Mouse (Mus musculus) liver, embryonic 12.5 days (tissue): Measurements from ENCODE around the gene Dtnb. TPM values are rescaled to one million over a fixed set of nuclear protein-coding genes. Genes with fewer than 3 reads are reported as not detected.

ENCODE experiments used
- ATAC-seq: fragments of 200-750 bp; cut with Nextera tagmentation; 2 replicates; pipeline ENCODE4 v1.8.0; 2017; ENCODE audit warnings: moderate number of reproducible peaks, mild to moderate bottlenecking, moderate library complexity
- H3K27ac ChIP-seq: fragments of 300-500 bp; sonication (generic); 2 replicates; pipeline ENCODE4 v1.5.1; 2016; ENCODE audit warnings: mild to moderate bottlenecking
- H3K27me3 ChIP-seq: fragments of 300-500 bp; sonication (generic); replicated peaks from 2 replicates; pipeline ENCODE4 v1.6.1; 2016; ENCODE audit warnings: mild to moderate bottlenecking, moderate library complexity
- H3K36me3 ChIP-seq: fragments of 300-500 bp; sonication (generic); 2 replicates; pipeline ENCODE4 v1.6.1; 2016; ENCODE audit warnings: mild to moderate bottlenecking, moderate library complexity
- H3K4me1 ChIP-seq: fragments of 300-500 bp; sonication (generic); 2 replicates; pipeline ENCODE4 v1.6.1; 2016
- H3K4me2 ChIP-seq: fragments of 300-500 bp; sonication (generic); 2 replicates; pipeline ENCODE4 v1.6.1; 2016; ENCODE audit warnings: mild to moderate bottlenecking, moderate library complexity
- H3K4me3 ChIP-seq: fragments of 300-500 bp; sonication (generic); 2 replicates; pipeline ENCODE4 v1.5.1; 2016; ENCODE audit warnings: mild to moderate bottlenecking, moderate library complexity
- H3K9ac ChIP-seq: fragments of 300-500 bp; sonication (generic); 2 replicates; pipeline ENCODE4 v1.6.1; 2016; ENCODE audit warnings: mild to moderate bottlenecking, moderate library complexity
- H3K9me3 ChIP-seq: fragments of 300-500 bp; sonication (generic); replicated peaks from 2 replicates; pipeline ENCODE4 v1.6.1; 2016; ENCODE audit warnings: mild to moderate bottlenecking, moderate library complexity
- WGBS: fragments of 180-500 bp; shearing (Covaris S2); methylation state at CpG from one replicate; pipeline ENCODE4 v1.1.7; 2016; ENCODE audit not compliant: insufficient replicate concordance; 5-methylcytosine and 5-hydroxymethylcytosine counted together
- polyA plus RNA-seq: library from polyadenylated mRNA; unstranded; fragments of >200 nt; fragmentation: Nextera tagmentation; extraction: Ambion mirVana; gene quantifications from 2 replicates; pipeline ENCODE4 v1.2.1, GENCODE M21; 2016

Gene Dtnb
- polyA plus RNA-seq, 1 experiment from 2014 or later, result 22.6 TPM

- no peaks in the 10 kb centered on the region for H3K27me3 ChIP-seq
- H3K36me3 ChIP-seq, result 0 out of 2 replicates have a peak, but pooled peaks cover 2% of the 10 kb centered on the region
- no peaks in the 10 kb centered on the region for H3K9me3 ChIP-seq
- ATAC-seq, result peak; percentile 100
- H3K4me3 ChIP-seq, result peak overlapping the region; percentile 41
- H3K9ac ChIP-seq, result peak overlapping the region; percentile 74
- H3K4me2 ChIP-seq, result peak overlapping the region; percentile 75
- peaks cover 33% of the 10 kb centered on the region for H3K4me1 ChIP-seq
- WGBS, result 41% methylated on average over 7 of the region's 7 CpGs
- H3K27ac ChIP-seq, result peak overlapping the region; percentile 99
These were observed 46.2 kb downstream of the Dtnb start for GRCm38 (mm10) chr12:3618144-3619020.

GRCm38 (mm10) chr12:3619021-3619367 lies 46.8 kb downstream of the Dtnb start:
- Histone ChIP-seq H3K27me3 (no peaks in the 10 kb centered on the region), H3K4me2 (peak overlapping the region; percentile 75), H3K9me3 (no peaks in the 10 kb centered on the region), H3K9ac (peak overlapping the region; percentile 39), H3K4me1 (peaks cover 32% of the 10 kb centered on the region), H3K4me3 (no peak overlapping the region), H3K36me3 (0 out of 2 replicates have a peak, but pooled peaks cover 2% of the 10 kb centered on the region), H3K27ac (peak overlapping the region; percentile 99)
- WGBS, result 81% methylated on average over 3 of the region's 3 CpGs
- ATAC-seq, result peak; percentile 72

GRCm38 (mm10) chr12:3626880-3627279 lies 54.7 kb downstream of the Dtnb start:
- H3K9me3 ChIP-seq, result no peaks in the 10 kb centered on the region
- 79% methylated on average over 4 of the region's 4 CpGs for WGBS
- no peak overlapping the region for H3K4me2 ChIP-seq
- no peak overlapping the region for H3K27ac ChIP-seq
- no peak overlapping the region for H3K4me3 ChIP-seq
- H3K9ac ChIP-seq, result no peak overlapping the region
- H3K27me3 ChIP-seq, result no peaks in the 10 kb centered on the region
- no peak for ATAC-seq
- H3K36me3 ChIP-seq, result 0 out of 2 replicates have a peak, but pooled peaks cover 5% of the 10 kb centered on the region
- no peaks in the 10 kb centered on the region for H3K4me1 ChIP-seq

- no peaks in the 10 kb centered on the region for H3K4me1 ChIP-seq
- H3K27me3 ChIP-seq, result no peaks in the 10 kb centered on the region
- H3K4me2 ChIP-seq, result no peak overlapping the region
- H3K9ac ChIP-seq, result no peak overlapping the region
- H3K4me3 ChIP-seq, result no peak overlapping the region
- 41% methylated on average over 3 of the region's 3 CpGs for WGBS
- H3K9me3 ChIP-seq, result no peaks in the 10 kb centered on the region
- H3K27ac ChIP-seq, result no peak overlapping the region
- ATAC-seq, result 0 out of 2 replicates have a peak, but pooled peaks have one; percentile 35
- no peaks in the 10 kb centered on the region for H3K36me3 ChIP-seq
These were observed 69.8 kb downstream of the Dtnb start for GRCm38 (mm10) chr12:3641931-3642330.

GRCm38 (mm10) chr12:3656799-3657198 lies 84.6 kb downstream of the Dtnb start:
- Histone ChIP-seq H3K27me3 (no peaks in the 10 kb centered on the region), H3K4me1 (no peaks in the 10 kb centered on the region), H3K9me3 (no peaks in the 10 kb centered on the region), H3K9ac (no peak overlapping the region), H3K36me3 (no peaks in the 10 kb centered on the region), H3K4me2 (no peak overlapping the region), H3K4me3 (no peak overlapping the region), H3K27ac (no peak overlapping the region)
- ATAC-seq, result no peak
- WGBS, result 61% methylated on average over 7 of the region's 7 CpGs

- Histone ChIP-seq H3K4me3 (no peak overlapping the region), H3K36me3 (no peaks in the 10 kb centered on the region), H3K9ac (no peak overlapping the region), H3K4me2 (no peak overlapping the region), H3K27me3 (no peaks in the 10 kb centered on the region), H3K27ac (no peak overlapping the region), H3K9me3 (no peaks in the 10 kb centered on the region), H3K4me1 (no peaks in the 10 kb centered on the region)
- no peak for ATAC-seq
- WGBS, result 76% methylated on average over 4 of the region's 4 CpGs
These were observed 85.1 kb downstream of the Dtnb start for GRCm38 (mm10) chr12:3657234-3657633.

GRCm38 (mm10) chr12:3657786-3658185 lies 85.6 kb downstream of the Dtnb start:
- no peaks in the 10 kb centered on the region for H3K36me3 ChIP-seq
- no peak overlapping the region for H3K27ac ChIP-seq
- no peak overlapping the region for H3K4me3 ChIP-seq
- WGBS, result 78% methylated on average over 10 of the region's 10 CpGs
- H3K27me3 ChIP-seq, result no peaks in the 10 kb centered on the region
- H3K4me1 ChIP-seq, result no peaks in the 10 kb centered on the region
- ATAC-seq, result no peak
- H3K9ac ChIP-seq, result no peak overlapping the region
- H3K4me2 ChIP-seq, result no peak overlapping the region
- H3K9me3 ChIP-seq, result no peaks in the 10 kb centered on the region

GRCm38 (mm10) chr12:3659554-3660311 lies 87.6 kb downstream of the Dtnb start:
- H3K27ac ChIP-seq, result no peak overlapping the region
- H3K4me1 ChIP-seq, result no peaks in the 10 kb centered on the region
- H3K4me3 ChIP-seq, result no peak overlapping the region
- no peak overlapping the region for H3K9ac ChIP-seq
- no peak overlapping the region for H3K4me2 ChIP-seq
- ATAC-seq, result no peak
- no peaks in the 10 kb centered on the region for H3K9me3 ChIP-seq
- WGBS, result 84% methylated on average over 4 of the region's 4 CpGs
- no peaks in the 10 kb centered on the region for H3K27me3 ChIP-seq
- H3K36me3 ChIP-seq, result no peaks in the 10 kb centered on the region

GRCm38 (mm10) chr12:3660985-3661635 lies 88.9 kb downstream of the Dtnb start:
- no peak for ATAC-seq
- H3K4me3 ChIP-seq, result no peak overlapping the region
- H3K4me1 ChIP-seq, result no peaks in the 10 kb centered on the region
- H3K27me3 ChIP-seq, result no peaks in the 10 kb centered on the region
- whole genome bisulfite sequencing, result 61% methylated on average over 1 of the region's 1 CpGs
- H3K36me3 ChIP-seq, result no peaks in the 10 kb centered on the region
- no peak overlapping the region for H3K27ac ChIP-seq
- H3K9ac ChIP-seq, result no peak overlapping the region
- no peaks in the 10 kb centered on the region for H3K9me3 ChIP-seq
- H3K4me2 ChIP-seq, result no peak overlapping the region

GRCm38 (mm10) chr12:3662660-3663059 lies 90.5 kb downstream of the Dtnb start:
- Histone ChIP-seq H3K4me1 (no peaks in the 10 kb centered on the region), H3K27me3 (no peaks in the 10 kb centered on the region), H3K36me3 (no peaks in the 10 kb centered on the region), H3K9me3 (no peaks in the 10 kb centered on the region), H3K4me3 (no peak overlapping the region), H3K27ac (no peak overlapping the region), H3K9ac (no peak overlapping the region), H3K4me2 (no peak overlapping the region)
- ATAC-seq, result no peak

GRCm38 (mm10) chr12:3663386-3663785 lies 91.2 kb downstream of the Dtnb start:
- Histone ChIP-seq H3K9ac (no peak overlapping the region), H3K9me3 (no peaks in the 10 kb centered on the region), H3K27me3 (no peaks in the 10 kb centered on the region), H3K36me3 (no peaks in the 10 kb centered on the region), H3K27ac (no peak overlapping the region), H3K4me2 (no peak overlapping the region), H3K4me3 (no peak overlapping the region), H3K4me1 (no peaks in the 10 kb centered on the region)
- ATAC-seq, result no peak
- WGBS, result 86% methylated on average over 7 of the region's 7 CpGs

- Histone ChIP-seq H3K36me3 (peaks cover 6% of the 10 kb centered on the region; the same call in 1 of the 2 replicates), H3K4me1 (0 out of 2 replicates have a peak, but pooled peaks cover 3% of the 10 kb centered on the region), H3K27ac (no peak overlapping the region), H3K27me3 (no peaks in the 10 kb centered on the region), H3K4me2 (no peak overlapping the region), H3K4me3 (no peak overlapping the region), H3K9me3 (no peaks in the 10 kb centered on the region), H3K9ac (no peak overlapping the region)
- ATAC-seq, result no peak
- 47% methylated on average over 5 of the region's 5 CpGs for WGBS
These were observed 97.8 kb downstream of the Dtnb start for GRCm38 (mm10) chr12:3669971-3670381.
